Mouse (Mus musculus) brain, embryonic 14.5 days (tissue): ENCODE data around the gene Gm27029. TPM values are rescaled to one million over a fixed set of nuclear protein-coding genes. Genes with fewer than 3 reads are reported as not detected.
"Not testable (repeated sequence)": the region's sequence is repeated elsewhere in the genome, so short reads cannot be mapped to it uniquely, and the experiment has no call there.

ENCODE experiments used
- DNase-seq: peaks from one replicate; pipeline ENCODE4 v3.0.0-alpha.2; 2011; ENCODE audit warnings: low read depth
- CTCF ChIP-seq: fragments of 200-500 bp; IDR thresholded peaks from 2 replicates; pipeline ENCODE4 v1.5.1; 2012; ENCODE audit warnings: inconsistent platforms, mild to moderate bottlenecking, moderate library complexity, borderline replicate concordance; ENCODE audit not compliant: insufficient read depth, insufficient read length; ENCODE audit errors: extremely low read depth
- POLR2A ChIP-seq: fragments of 200-500 bp; IDR thresholded peaks from 2 replicates; pipeline ENCODE4 v1.6.1; 2012; ENCODE audit warnings: mild to moderate bottlenecking, inconsistent platforms, borderline replicate concordance; ENCODE audit not compliant: poor library complexity, insufficient read depth, insufficient read length, severe bottlenecking; ENCODE audit errors: extremely low read depth
- polyA plus RNA-seq: library from polyadenylated mRNA; depleted of rRNA; stranded (reverse); fragments of >200 nt; gene quantifications from 2 replicates; pipeline ENCODE4 v1.2.3, GENCODE M21; 2012

Gm27029 gene
- polyA plus RNA-seq, 1 experiment: 3.9 TPM

DNA sequence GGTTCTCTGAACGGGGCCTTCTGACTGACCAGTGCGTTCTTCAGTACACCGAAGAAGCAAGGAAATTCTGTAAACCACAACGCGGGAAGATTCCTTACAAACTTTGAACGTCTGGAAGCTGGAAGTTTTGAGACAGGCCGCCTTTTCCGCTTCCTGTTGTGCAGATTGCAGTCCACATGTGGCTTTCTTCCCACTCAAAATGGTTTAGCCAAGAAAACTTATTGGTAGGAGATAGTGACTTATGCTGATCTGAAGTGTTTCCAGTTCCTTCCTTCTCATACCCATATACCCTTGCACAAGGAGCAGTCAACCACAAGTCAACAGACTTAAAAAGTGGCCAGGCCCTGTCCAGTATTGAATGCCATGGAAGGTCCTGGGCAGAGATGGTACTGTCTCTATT lies 1.6 kb upstream of the Gm27029 start:
- no peak for DNase-seq
- TF ChIP-seq POLR2A (no peak), CTCF (no peak)

DNA sequence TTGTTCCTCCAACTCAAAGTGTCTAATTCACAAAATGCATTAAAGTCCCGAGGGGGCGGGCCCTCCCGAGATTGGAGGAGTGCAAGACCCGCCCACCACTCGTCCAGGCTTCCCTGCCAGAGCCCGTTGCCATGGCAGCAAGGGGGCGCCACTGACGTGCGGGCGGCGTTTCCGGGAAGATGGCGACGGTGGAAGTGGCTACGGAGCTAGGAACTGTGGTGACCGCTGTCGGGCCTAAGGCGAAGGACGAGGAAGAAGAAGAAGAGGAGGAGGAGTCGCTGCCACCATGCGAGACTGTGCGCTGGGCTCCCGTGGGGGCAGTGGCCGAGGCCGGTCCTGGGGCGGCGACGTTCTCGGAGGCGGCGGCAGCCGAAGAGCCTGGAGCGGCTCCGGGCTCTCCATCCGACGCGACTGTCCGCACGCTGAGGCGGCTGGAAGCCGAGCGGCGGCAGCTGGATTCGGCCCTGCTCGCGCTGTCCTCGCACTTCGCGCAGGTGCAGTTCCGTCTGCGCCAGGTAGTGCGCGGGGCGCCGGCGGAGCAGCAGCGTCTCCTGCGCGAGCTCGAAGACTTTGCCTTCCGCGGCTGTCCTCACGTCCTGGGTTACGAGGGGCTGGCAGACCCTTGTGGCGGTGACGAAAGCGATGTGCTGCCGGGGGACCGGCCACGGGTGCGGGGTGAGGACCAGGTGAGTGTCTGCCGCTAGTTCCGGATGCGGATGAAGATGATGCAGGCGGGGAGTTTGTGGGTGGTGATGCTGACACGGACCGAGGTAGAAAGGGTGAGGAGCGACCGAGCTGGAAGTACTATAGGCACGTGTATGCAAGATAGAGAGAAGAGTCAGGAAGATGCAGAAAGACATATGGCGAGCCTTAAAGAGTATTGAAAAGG lies 573 bp upstream of the Gm27029 start, which contains the start of the genes Rundc1 and Ptges3l:
Rundc1 (plus strand) TSS at position 161 of the 889 bp plus-strand sequence.
Ptges3l (minus strand) TSS at position 409 of the 889 bp plus-strand sequence.
- TF ChIP-seq POLR2A (0 out of 2 replicates have a peak, but pooled peaks have one; percentile 16), CTCF (no peak)
- DNase-seq: peak; percentile 98

DNA sequence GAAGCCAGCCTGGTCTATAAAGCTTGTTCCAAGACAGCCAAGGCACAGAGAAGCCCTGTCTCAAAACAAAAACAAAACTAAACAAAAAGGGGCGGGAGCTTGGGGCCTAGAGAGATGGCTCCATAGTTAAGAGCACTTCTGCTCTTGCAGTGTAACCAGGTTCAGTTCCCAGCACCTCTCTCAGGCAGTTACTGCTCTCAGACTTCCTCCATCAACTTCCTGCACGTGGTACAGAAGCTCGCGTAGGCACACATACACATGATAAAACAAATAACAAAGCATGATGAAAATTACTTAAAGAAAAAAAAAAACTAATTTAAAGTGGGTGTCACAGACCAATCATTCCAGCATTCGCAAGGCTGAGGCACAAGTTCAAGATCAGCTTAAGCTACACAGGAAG lies 4.4 kb downstream of the Gm27029 start:
- DNase-seq: no peak
- no peak for TF ChIP-seq CTCF
- no peak for TF ChIP-seq POLR2A

DNA sequence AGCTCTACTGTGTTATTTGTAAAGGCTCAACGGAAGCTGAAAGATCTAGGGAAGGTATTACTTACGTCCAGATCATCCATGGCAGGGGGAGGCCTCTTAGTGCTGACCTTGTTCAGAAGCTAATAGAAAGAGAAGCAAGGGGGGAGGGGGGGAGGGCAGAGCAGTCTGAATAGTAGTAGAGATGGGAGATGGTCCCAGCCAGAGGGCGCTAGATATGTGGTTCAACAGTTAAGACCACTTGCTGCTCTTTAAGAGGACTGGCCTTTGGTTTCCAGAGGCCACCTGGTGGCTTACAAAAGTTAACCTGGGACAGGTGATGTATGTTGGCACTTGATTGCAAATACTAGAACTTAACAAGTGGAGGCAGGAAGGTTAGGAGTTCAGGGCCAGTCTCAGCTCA lies 5.0 kb downstream of the Gm27029 start:
- peak; percentile 25 for DNase-seq
- TF ChIP-seq CTCF (peak; percentile 6; the same call in 1 of the 2 replicates), POLR2A (no peak)

DNA sequence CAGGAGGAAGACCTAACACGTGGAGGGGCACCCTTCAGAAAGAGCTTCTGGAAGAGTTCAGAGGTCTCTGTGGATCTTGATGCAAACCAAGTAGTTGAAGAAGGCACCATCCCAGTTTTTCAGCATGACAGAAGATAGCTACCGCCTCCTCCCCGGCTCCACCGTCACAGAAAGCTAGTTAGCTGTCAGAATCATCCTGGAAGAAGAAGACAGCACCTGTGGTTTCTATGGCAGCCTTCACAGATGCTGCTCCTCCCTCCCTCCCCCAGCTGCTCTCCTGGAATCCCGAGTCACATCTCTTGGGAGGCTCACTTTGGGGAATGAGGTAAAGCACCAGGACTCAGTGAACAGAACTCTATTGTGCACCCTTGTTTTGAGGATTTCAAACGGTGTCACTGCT lies 5.6 kb downstream of the Gm27029 start:
- no peak for TF ChIP-seq CTCF
- TF ChIP-seq POLR2A: no peak
- DNase-seq: no peak

DNA sequence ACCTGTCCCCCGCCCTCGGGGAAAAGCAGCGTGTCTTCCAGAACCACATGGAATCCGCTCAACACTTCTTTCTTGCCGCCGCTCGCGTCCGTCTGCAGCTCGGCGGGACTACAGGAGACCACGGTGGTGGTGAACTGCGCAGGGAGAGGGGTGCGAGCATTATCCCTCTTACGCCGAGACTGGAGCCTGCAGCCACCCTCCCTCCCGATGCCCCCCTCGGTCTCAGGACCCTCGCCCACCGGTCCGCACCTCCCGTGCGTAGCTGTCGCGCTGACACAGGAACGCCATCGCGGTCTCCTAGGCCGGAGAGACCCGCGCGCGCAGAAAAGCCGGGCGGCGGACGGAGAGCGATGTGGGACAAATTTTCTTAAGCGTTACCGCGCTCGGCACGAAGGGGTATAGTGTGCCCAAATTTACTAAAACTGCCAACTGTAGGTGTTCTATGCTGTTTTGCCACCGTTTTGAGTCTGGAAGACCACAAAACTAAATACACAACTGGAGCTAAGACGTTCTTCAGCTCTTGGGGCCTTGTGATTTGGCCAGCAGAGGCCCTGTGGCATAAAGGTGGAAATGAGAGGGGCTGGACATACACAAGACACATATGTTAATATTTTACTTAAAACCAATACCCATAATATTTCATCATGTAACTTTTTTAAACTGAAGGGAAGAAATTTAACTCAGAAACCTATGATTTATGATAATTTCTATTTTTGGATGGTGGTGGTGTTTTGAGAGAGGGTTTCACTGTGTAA lies 7.3 kb downstream of the Gm27029 start, which contains the start of gene Aarsd1:
Aarsd1 (minus strand) TSS at position 515 of the 755 bp plus-strand sequence.
- peak; percentile 95 for DNase-seq
- TF ChIP-seq CTCF (no peak), POLR2A (peak; percentile 46; the same call in 1 of the 2 replicates)

DNA sequence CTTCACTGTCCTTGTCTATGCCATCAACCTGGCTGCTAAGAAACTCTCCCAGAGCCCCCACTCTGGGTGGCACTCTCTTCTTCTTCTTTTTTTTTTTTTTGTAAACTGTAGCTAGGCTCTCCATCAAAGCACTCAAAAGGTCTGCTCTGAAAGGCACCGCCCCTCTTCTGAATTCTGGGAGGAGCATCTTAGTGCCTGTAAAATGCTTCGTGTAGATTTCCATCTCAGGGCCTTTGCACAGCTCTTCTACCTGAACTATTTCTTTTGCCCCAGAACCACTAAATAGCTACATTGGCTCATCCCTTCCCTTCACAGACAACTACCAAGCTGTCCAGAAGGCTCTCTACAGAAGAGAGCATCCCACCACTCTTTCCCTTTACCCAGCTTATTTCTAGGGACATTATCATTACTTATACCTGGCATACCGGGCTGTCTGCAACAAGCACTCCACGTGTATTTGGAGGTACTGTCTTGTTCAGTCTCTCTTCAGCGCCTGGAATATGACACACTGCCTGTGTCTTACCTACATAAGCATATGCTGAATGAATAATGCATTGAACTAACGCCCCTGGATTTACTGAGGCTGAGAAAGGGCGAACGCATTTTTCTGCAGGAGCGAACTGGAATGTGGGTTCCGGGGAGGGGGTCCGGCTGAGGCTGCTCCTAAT lies 8.0 kb downstream of the Gm27029 start:
- no peak for TF ChIP-seq POLR2A
- no peak for TF ChIP-seq CTCF
- DNase-seq: peak; percentile 37

DNA sequence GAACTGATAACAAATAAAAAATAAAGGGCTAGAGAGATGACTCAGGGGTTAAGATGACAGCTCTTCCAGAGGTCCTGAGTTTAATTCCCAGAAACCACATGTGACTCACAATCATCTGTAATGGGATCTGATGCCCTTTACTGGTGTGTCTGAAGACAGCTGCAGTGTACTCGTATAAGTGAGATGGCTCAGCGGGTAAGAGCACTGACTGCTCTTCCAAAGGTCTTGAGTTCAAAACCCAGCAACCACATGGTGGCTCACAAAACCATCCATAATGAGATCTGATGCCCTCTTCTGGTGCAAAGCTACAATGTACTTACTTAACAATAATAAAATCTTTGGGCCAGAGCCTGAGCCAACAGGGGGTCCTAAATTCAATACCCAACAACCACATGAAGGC lies 9.3 kb downstream of the Gm27029 start:
- DNase-seq: no peak
- TF ChIP-seq POLR2A (no peak), CTCF (no peak)

DNA sequence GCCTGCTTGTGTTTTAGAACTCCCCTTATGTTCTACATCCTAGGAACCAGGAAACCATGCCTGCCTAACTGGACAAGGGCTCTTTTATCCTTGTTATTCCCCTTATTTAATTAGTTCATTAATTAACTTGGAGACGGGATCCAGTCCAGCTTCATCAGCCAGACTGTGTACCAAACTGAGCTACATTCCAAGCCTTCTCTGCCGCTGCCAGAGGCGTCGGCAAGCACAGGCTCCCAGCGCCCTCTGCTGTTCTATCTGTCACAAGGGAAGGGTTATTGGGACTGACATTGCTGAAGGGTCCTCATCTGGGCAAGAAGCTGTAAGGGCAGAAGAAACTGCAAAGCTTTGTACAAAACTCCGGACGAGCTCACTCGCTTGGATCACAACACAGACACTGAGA lies 29.5 kb downstream of the Gm27029 start:
- DNase-seq: peak; percentile 92
- TF ChIP-seq POLR2A (no peak), CTCF (peak; percentile 93)

DNA sequence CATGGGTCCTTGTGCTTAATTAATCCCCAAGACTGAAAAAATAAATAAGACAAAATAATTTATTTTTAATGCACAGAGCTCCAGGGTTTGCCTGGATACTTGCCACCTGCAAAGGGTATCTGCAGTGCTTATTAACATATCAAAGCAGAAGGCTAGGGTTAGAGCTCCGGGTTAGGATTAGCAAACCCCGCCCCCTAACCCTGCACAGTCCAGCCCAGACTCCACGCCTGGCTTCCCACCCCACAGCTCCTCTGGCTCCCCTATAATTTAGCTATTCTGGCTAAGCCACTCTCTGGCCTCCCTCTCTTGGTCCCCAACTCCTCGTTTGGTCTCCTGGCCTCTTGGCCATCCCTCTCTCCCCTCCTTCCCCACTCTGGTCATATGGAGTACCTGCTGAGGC lies 42.8 kb downstream of the Gm27029 start:
- peak; percentile 14 for DNase-seq
- TF ChIP-seq POLR2A (no peak), CTCF (no peak)

DNA sequence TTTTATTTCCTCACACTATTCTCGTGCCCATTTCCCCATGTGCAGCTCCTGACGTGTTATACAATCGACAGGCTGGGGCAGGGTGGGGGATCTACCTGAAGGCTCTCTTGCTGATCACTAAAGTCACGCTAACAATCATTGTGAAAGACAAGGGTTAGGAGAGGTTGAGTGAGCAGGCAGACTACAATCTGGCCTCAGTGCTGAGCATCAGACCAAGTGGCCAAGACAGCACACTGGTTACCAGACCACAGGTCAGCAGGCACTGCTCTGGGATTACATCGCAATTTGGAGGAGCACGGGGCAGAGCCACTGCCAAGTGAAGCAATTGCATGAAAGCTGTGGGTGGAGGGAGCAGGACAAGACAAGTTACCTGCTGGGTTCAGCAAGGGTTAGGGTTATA lies 45.7 kb downstream of the Gm27029 start:
- TF ChIP-seq POLR2A (no peak), CTCF (no peak)
- no peak for DNase-seq

DNA sequence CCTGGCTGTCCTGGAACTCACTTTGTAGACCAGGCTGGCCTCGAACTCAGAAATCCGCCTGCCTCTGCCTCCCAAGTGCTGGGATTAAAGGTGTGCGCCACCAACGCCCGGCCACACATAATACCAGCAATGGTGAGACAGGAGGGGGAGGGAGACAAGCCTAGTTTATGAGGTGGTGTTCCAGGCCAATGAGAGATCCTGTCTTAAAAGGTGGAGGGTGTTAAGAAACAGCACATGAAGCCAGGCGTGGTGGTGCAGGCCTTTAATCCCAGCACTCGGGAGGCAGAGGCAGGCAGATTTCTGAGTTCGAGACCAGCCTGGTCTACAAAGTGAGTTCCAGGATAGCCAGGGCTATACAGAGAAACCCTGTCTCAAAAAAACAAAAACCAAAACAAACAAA lies 46.4 kb downstream of the Gm27029 start:
- DNase-seq: not testable (repeated sequence)
